In genomic region chr7:102441657-102442391, GRCm38 (mm10) we compare ENCODE assay signal across 8 mouse cellular contexts. TPM values are rescaled to one million over a fixed set of nuclear protein-coding genes. Genes with fewer than 3 reads are reported as not detected.
DNase-seq lines count a peak whose midpoint lies in the region; ATAC-seq lines count a peak whose summit lies in the region.

TSS of gene Rrm1 (plus strand) at chr7:102441695.

- H3K9ac ChIP-seq in intestine, embryonic 14.5 days (ENCODE audit: low read length): peak within 1 kb of the TSS; percentile 94

- under 1% methylated on average over 54 of the region's 56 CpGs for WGBS in intestine, embryonic 14.5 days

- peak within 1 kb of the TSS; percentile 93 for H3K27ac ChIP-seq in intestine, embryonic 14.5 days (ENCODE audit: low read depth)

- peaks cover 17% of the 10 kb centered on the region for H3K4me1 ChIP-seq in intestine, embryonic 14.5 days (replicated peaks; ENCODE audit: control insufficient read depth, insufficient read depth, low read length)

- peaks cover 31% of the 10 kb centered on the region for H3K36me3 ChIP-seq in intestine, embryonic 14.5 days (ENCODE audit: control insufficient read depth, insufficient read depth, low read length)

- H3K4me3 ChIP-seq in intestine, embryonic 14.5 days (ENCODE audit: low read depth, low read length): peak within 1 kb of the TSS; percentile 97

- no peaks in the 10 kb centered on the region for H3K27me3 ChIP-seq in intestine, embryonic 14.5 days (replicated peaks; ENCODE audit: control insufficient read depth, insufficient read depth, low read length)

- intact Hi-C loops in left cerebral cortex, postnatal 14 days (cut with DNase I): no loop called here

- H3K9me3 ChIP-seq in intestine, embryonic 14.5 days (ENCODE audit: control insufficient read depth, low read length): no peaks in the 10 kb centered on the region

- DNase-seq in adrenal gland, adult 18-20 months (ENCODE audit: low spot score in 2 of 2): peak; percentile 88 to 91
- DNase-seq in embryo, embryonic 11 days: peak; percentile 98
- peak; percentile 93 for DNase-seq in gastrocnemius, postnatal 25 days
- DNase-seq in intestine, embryonic 14.5 days (ENCODE audit: low spot score): peak; percentile 99
- DNase-seq in left cerebral cortex, postnatal 14 days (ENCODE audit: low spot score in 2 of 2): peak; percentile 96 to 97
- DNase-seq in mesoderm, embryonic 11.5 days (ENCODE audit: low read depth, low spot score): peak; percentile 98
- peak; percentile 94 to 96 for DNase-seq in right cerebral cortex, postnatal 36 days (ENCODE audit: low spot score in 2 of 2)
- DNase-seq in yolk sac, embryonic 10.5 days (ENCODE audit: low spot score): peak; percentile 94

- peak within 1 kb of the TSS; percentile 64 for H3K4me2 ChIP-seq in intestine, embryonic 14.5 days (ENCODE audit: low read length)

- peak; percentile 99 for ATAC-seq in intestine, embryonic 14.5 days (replicated peaks; ENCODE audit: low FRiP score, low TSS enrichment, low read depth)

RNA-seq across cellular contexts. Expression of gene Rrm1, which starts in this region (rescaled TPM):
- total RNA-seq in adrenal gland, adult 18-20 months (2021): 10 to 100 TPM; 13.9 to 15.4 TPM
- total RNA-seq in gastrocnemius, postnatal 25 days (2021): 10 to 100 TPM; 12.1 to 12.6 TPM
- polyA plus RNA-seq in intestine, embryonic 14.5 days (2014; fragmentation: Nextera tagmentation; extraction: Ambion mirVana): 158 and 169 TPM in 2 replicates
- 10 to 100 TPM; 11.4 TPM for total RNA-seq in left cerebral cortex, postnatal 14 days (2021)

Comparison
In these comparisons a context has a peak if more than half of its experiments do, and no peak if none do; other contexts are left out.
1. Peak in every context shown above with its lines: DNase-seq, ATAC-seq, H3K4me3 ChIP-seq and H3K27ac ChIP-seq.